Mouse (Mus musculus) midbrain, embryonic 10.5 days (tissue): ENCODE measurements around the gene Mrpl20. TPM values are rescaled to one million over a fixed set of nuclear protein-coding genes. Genes with fewer than 3 reads are reported as not detected.
A peak's percentile ranks its signal among the peaks of the same experiment; 100 is the strongest.

Experiments used
- DNase-seq: peaks from one replicate; pipeline ENCODE4 v3.0.0-alpha.2; 2017; ENCODE audit warnings: low spot score
- H3K27ac ChIP-seq: fragments of 300-500 bp; sonication (generic); replicated peaks from 2 replicates; pipeline ENCODE4 v1.5.1; 2016; ENCODE audit warnings: mild to moderate bottlenecking
- H3K27me3 ChIP-seq: fragments of 300-500 bp; sonication (generic); 2 replicates; pipeline ENCODE4 v1.6.1; 2016; ENCODE audit warnings: low read depth, mild to moderate bottlenecking; ENCODE audit not compliant: poor library complexity, severe bottlenecking
- H3K36me3 ChIP-seq: fragments of 300-500 bp; sonication (generic); 2 replicates; pipeline ENCODE4 v1.6.1; 2016; ENCODE audit warnings: mild to moderate bottlenecking, moderate library complexity
- H3K4me1 ChIP-seq: fragments of 300-500 bp; sonication (generic); 2 replicates; pipeline ENCODE4 v1.6.1; 2016
- H3K4me3 ChIP-seq: fragments of 300-500 bp; sonication (generic); 2 replicates; pipeline ENCODE4 v1.5.1; 2016; ENCODE audit warnings: mild to moderate bottlenecking, moderate library complexity
- H3K9me3 ChIP-seq: fragments of 300-500 bp; sonication (generic); replicated peaks from 2 replicates; pipeline ENCODE4 v1.6.1; 2016; ENCODE audit warnings: mild to moderate bottlenecking
- WGBS: fragments of 180-500 bp; shearing (Covaris S2); methylation state at CpG from one replicate; pipeline ENCODE4 v1.1.7; 2016; 5-methylcytosine and 5-hydroxymethylcytosine counted together
- polyA plus RNA-seq: library from polyadenylated mRNA; unstranded; fragments of >200 nt; fragmentation: Nextera tagmentation; extraction: Ambion mirVana; gene quantifications from 2 replicates; pipeline ENCODE4 v1.2.1, GENCODE M21; 2016

Mrpl20 gene
- polyA plus RNA-seq, 1 experiment from 2014 or later, result 260 TPM

- peak; percentile 88 for DNase-seq
- Histone ChIP-seq H3K4me3 (peak within 1 kb of the TSS; percentile 66), H3K36me3 (peaks cover 33% of the 10 kb centered on the region), H3K27me3 (peaks cover 32% of the 10 kb centered on the region), H3K27ac (peak within 1 kb of the TSS; percentile 87), H3K4me1 (peaks cover 36% of the 10 kb centered on the region), H3K9me3 (no peaks in the 10 kb centered on the region)
- 1% methylated on average over 16 of the region's 16 CpGs for WGBS
Observed at GRCm38 (mm10) chr4:155839483-155839910, 36.8 kb downstream of the Mrpl20 start, which contains the start of gene Mxra8. TSS of gene Mxra8 (plus strand) at chr4:155839680.

GRCm38 (mm10) chr4:155840076-155841002 is 37.7 kb downstream of the Mrpl20 start:
- Histone ChIP-seq H3K36me3 (peaks cover 30% of the 10 kb centered on the region), H3K27ac (peak overlapping the region; percentile 87), H3K27me3 (peaks cover 32% of the 10 kb centered on the region), H3K4me3 (peak overlapping the region; percentile 66), H3K9me3 (no peaks in the 10 kb centered on the region), H3K4me1 (peaks cover 36% of the 10 kb centered on the region)
- WGBS, result 11% methylated on average over 8 of the region's 8 CpGs
- DNase-seq, result no peak

GRCm38 (mm10) chr4:155841003-155841454 is 38.4 kb downstream of the Mrpl20 start:
- WGBS, result 1% methylated on average over 32 of the region's 32 CpGs
- DNase-seq, result peak; percentile 44
- H3K36me3 ChIP-seq, result peaks cover 28% of the 10 kb centered on the region
- H3K9me3 ChIP-seq, result no peaks in the 10 kb centered on the region
- peaks cover 36% of the 10 kb centered on the region for H3K4me1 ChIP-seq
- H3K4me3 ChIP-seq, result peak overlapping the region; percentile 66
- peaks cover 32% of the 10 kb centered on the region for H3K27me3 ChIP-seq
- H3K27ac ChIP-seq, result peak overlapping the region; percentile 87

- Histone ChIP-seq H3K4me1 (peaks cover 43% of the 10 kb centered on the region), H3K27ac (no peak overlapping the region; the same call in 1 of the 2 replicates), H3K36me3 (peaks cover 28% of the 10 kb centered on the region), H3K9me3 (no peaks in the 10 kb centered on the region), H3K4me3 (peak overlapping the region; percentile 66), H3K27me3 (peaks cover 36% of the 10 kb centered on the region)
- 36% methylated on average over 38 of the region's 38 CpGs for WGBS
- no peak for DNase-seq
Observed at GRCm38 (mm10) chr4:155841651-155842270, 39.1 kb downstream of the Mrpl20 start.

GRCm38 (mm10) chr4:155843231-155843630 is 40.6 kb downstream of the Mrpl20 start:
- H3K9me3 ChIP-seq, result no peaks in the 10 kb centered on the region
- peaks cover 52% of the 10 kb centered on the region for H3K4me1 ChIP-seq
- no peak for DNase-seq
- no peak overlapping the region for H3K4me3 ChIP-seq
- H3K27me3 ChIP-seq, result peaks cover 36% of the 10 kb centered on the region
- H3K36me3 ChIP-seq, result peaks cover 28% of the 10 kb centered on the region
- WGBS, result 92% methylated on average over 5 of the region's 5 CpGs
- no peak overlapping the region for H3K27ac ChIP-seq

GRCm38 (mm10) chr4:155846871-155847578 is 44.3 kb downstream of the Mrpl20 start, which contains the start of gene Dvl1:
TSS of gene Dvl1 (plus strand) at chr4:155847402.
- DNase-seq, result peak; percentile 94
- 2% methylated on average over 62 of the region's 65 CpGs for WGBS
- H3K4me1 ChIP-seq, result peaks cover 37% of the 10 kb centered on the region
- peak within 1 kb of the TSS; percentile 94 for H3K4me3 ChIP-seq
- H3K27ac ChIP-seq, result peak within 1 kb of the TSS; percentile 89
- peaks cover 24% of the 10 kb centered on the region for H3K36me3 ChIP-seq
- peaks cover 17% of the 10 kb centered on the region for H3K27me3 ChIP-seq
- no peaks in the 10 kb centered on the region for H3K9me3 ChIP-seq

GRCm38 (mm10) chr4:155847591-155848352 is 45.1 kb downstream of the Mrpl20 start:
- H3K27me3 ChIP-seq, result peaks cover 10% of the 10 kb centered on the region; the same call in 1 of the 2 replicates
- H3K4me1 ChIP-seq, result peaks cover 37% of the 10 kb centered on the region
- 1% methylated on average over 69 of the region's 69 CpGs for WGBS
- H3K36me3 ChIP-seq, result peaks cover 23% of the 10 kb centered on the region
- peak overlapping the region; percentile 89 for H3K27ac ChIP-seq
- no peak for DNase-seq
- H3K4me3 ChIP-seq, result peak overlapping the region; percentile 94
- no peaks in the 10 kb centered on the region for H3K9me3 ChIP-seq

- DNase-seq, result no peak
- H3K4me1 ChIP-seq, result peaks cover 37% of the 10 kb centered on the region
- peak overlapping the region; percentile 89 for H3K27ac ChIP-seq
- peak overlapping the region; percentile 94 for H3K4me3 ChIP-seq
- peaks cover 23% of the 10 kb centered on the region for H3K36me3 ChIP-seq
- 0 out of 2 replicates have a peak, but pooled peaks cover 4% of the 10 kb centered on the region for H3K27me3 ChIP-seq
- 57% methylated on average over 7 of the region's 7 CpGs for WGBS
- H3K9me3 ChIP-seq, result no peaks in the 10 kb centered on the region
Observed at GRCm38 (mm10) chr4:155848434-155849095, 45.9 kb downstream of the Mrpl20 start.

- H3K36me3 ChIP-seq, result peaks cover 25% of the 10 kb centered on the region
- H3K27me3 ChIP-seq, result 0 out of 2 replicates have a peak, but pooled peaks cover 4% of the 10 kb centered on the region
- peaks cover 37% of the 10 kb centered on the region for H3K4me1 ChIP-seq
- H3K4me3 ChIP-seq, result peak overlapping the region; percentile 94; the same call in 1 of the 2 replicates
- WGBS, result 90% methylated on average over 2 of the region's 2 CpGs
- H3K27ac ChIP-seq, result no peak overlapping the region
- DNase-seq, result no peak
- H3K9me3 ChIP-seq, result no peaks in the 10 kb centered on the region
Observed at GRCm38 (mm10) chr4:155849391-155849790, 46.7 kb downstream of the Mrpl20 start.

GRCm38 (mm10) chr4:155849792-155850451 is 47.2 kb downstream of the Mrpl20 start:
- WGBS, result 90% methylated on average over 3 of the region's 3 CpGs
- no peak for DNase-seq
- Histone ChIP-seq H3K4me1 (peaks cover 37% of the 10 kb centered on the region), H3K4me3 (peak overlapping the region; percentile 94; the same call in 1 of the 2 replicates), H3K9me3 (no peaks in the 10 kb centered on the region), H3K36me3 (peaks cover 31% of the 10 kb centered on the region), H3K27me3 (0 out of 2 replicates have a peak, but pooled peaks cover 4% of the 10 kb centered on the region), H3K27ac (no peak overlapping the region)

GRCm38 (mm10) chr4:155851368-155851767 is 48.7 kb downstream of the Mrpl20 start:
- Histone ChIP-seq H3K27me3 (0 out of 2 replicates have a peak, but pooled peaks cover 2% of the 10 kb centered on the region), H3K36me3 (peaks cover 45% of the 10 kb centered on the region), H3K9me3 (no peaks in the 10 kb centered on the region), H3K4me1 (peaks cover 34% of the 10 kb centered on the region), H3K4me3 (no peak overlapping the region), H3K27ac (no peak overlapping the region)
- 90% methylated on average over 3 of the region's 3 CpGs for WGBS
- no peak for DNase-seq
